Mouse (Mus musculus): ENCODE results near the gene Dnajc4.

The Dnajc4 gene

DNA sequence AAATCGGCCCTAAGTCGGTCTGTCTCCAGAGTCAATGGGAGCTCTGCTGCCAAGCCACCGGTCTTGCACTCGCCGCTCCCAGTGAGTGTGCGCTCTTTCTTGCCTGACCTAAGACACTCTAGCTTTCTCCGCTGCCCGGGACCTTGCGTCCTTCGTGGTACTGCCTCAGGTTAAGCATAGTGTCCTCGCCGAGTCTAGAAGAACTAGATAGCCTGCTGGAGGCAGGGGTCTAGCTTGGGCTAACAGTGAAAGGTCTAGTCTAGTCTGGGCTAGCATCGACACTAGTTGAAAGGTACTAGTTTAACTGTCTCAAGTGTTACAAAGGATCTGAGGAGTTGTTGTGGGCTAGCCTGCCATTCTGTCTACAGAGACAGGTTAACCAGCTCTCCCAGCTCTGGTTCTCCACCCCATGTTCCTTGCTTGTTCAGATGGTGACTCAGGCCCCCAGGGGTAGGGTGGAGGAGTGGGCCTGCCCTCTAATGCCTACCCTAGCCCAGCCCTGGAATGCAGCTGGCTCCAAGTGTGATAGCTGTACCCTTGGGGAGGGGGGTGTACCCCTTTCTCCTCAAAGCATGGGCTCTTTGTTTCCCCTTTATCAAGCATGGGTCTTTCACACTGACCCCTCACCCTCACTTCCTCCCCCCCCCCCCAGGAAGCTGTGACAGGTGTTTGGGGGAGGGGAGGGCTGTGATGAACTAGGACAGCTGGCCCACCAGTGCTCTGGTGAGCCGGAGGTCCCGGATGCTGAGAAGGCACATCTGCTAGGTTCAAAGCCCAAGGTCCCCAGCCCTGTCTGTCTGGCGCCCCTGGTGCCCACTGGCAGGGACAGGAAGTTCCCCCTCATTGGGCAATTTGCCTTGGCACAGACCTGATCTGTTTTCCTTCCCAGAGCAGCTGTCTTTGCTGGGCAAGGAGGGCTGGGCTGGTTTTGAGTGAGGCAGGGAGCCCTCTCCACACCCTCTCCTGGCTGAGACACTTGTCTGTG, 16.5 kb downstream of the Dnajc4 start, which contains the start of gene Plcb3:
Plcb3 (minus strand) TSS at position 934 of the 985 bp plus-strand sequence.
- peak; percentile 84 for DNase-seq (ENCODE audit: low read depth)

DNA sequence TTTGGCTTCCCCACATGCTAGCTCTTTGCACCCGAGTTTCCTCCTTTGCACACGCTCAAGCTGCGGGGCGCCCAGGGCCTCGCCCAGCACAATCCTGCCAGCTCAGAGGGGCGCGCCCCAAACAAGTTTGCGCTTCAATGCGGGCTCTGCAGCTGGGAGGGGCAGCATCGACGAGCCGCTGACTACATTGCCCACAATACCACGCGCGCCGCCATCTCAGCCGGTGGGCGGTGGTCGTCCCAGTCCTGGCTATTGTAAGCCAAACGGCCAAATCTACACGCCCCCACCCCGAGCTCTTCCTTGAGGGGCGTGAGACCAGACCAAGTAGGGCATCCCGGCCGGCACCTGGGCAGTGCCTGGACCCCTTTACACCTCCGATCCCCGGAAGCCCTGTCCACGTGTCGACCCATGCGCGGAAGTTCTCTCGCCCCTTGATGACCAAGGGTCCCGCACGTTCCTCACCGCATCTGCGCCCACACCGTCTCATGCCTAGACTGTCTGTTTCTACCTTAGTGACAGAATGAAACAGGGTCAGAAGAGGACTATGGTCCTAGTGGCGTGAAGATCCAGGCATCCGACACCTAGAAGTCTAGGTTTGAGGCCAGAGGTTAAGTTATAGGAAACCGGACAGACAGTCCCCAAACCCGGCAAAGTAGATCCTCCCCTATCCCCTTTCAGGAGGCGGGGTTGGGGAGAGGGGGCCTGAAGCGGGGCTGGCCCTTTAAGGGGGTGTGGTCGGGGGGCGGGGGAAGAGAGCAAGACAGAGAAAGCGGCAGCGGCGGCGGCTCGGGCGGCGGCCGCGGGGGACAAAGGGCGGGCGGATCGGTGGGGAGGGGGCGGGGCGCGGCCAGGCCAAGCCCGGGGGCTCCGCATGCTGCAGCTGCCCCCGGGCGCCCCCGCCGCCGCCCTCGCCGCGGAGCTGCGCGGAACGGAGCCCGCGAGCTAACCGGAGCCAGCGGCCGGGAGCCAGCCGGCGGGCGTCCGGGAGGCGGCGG, 17.9 kb downstream of the Dnajc4 start, which contains the start of gene Ppp1r14b:
Ppp1r14b (plus strand) TSS at position 758 of the 995 bp plus-strand sequence.
- DNase-seq (ENCODE audit: low read depth), result peak; percentile 93

DNA sequence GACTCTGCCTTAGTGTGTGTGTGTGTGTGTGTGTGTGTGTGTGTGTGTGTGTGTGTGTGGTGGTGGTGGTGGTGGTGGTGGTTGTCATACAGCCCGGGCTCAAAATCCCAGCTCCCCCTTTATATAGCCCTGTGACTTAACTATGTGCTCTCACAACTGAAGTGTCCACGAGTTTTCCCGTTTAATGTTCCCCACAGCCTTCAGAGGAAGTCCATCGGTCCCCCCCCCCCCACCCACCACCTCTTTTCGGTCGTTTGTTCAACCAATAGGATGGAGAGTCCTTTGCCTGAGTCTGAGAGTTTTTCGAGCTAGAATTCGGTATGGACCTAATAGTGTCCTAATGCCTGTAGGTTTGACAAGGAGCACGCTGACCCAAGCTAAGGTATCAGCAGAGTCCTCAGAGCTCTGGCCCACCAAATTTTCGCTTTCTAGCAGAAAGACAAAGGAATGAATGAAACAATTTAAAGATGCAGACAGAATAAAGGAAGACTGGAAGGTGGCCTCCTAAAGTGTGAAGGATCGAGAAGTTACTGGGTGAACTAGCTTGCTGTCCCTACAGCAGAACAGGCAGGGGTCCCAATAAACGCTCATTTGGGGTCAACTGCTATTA, 18.7 kb downstream of the Dnajc4 start:
- no peak for DNase-seq (ENCODE audit: low read depth)

DNA sequence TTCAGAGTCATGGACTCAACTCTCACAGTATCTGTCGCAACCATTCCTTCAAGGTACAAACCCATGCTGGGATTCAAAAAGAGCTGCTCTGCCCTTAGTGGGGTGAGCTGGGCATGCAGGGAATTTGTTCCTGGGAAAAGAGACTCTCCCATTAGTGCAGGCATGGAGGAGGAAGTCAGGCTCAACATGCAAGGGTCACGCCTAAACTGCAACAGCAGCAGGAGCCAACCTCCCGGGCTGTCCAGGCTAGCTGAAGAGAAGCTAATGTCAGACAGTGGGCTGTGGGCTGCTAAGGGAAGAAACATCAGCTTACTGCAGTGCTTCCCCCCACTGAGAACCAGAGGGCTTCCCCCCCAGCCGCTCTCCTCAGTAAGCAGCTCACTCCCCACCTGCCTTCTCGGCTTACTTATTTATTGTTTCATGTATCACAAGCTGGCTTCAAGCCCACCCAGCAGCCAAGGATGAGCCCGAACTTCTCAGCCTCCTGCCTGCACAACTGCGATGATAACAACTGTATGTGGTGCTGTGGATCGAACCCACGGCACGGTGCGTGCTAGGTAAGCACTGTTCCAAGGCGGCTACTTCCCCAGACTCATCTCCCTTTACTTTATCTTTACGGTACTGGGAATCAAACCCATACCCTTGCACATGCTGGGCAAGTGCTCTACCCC, 20.0 kb downstream of the Dnajc4 start:
- no peak for DNase-seq (ENCODE audit: low read depth)

DNA sequence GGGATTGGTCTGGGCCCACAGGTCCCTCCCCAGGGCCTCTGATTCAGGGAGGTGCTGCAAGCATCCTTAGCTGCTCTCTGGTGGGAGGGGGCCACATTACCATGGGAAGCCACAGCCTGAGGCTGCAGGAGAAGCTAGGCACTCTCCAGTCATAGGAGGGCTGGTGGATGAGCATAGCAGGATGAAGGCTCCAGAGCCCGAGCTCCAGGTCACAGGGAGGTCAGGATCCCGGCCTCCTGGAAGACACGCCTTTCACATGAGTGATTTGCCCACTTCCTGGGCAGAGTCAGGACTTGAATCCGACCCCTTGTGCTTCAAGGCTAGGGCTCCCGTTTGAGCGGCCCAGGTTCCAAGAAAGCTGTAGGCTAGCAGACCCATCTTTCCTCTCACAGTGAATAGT, 20.7 kb downstream of the Dnajc4 start:
- DNase-seq (ENCODE audit: low read depth), result no peak

DNA sequence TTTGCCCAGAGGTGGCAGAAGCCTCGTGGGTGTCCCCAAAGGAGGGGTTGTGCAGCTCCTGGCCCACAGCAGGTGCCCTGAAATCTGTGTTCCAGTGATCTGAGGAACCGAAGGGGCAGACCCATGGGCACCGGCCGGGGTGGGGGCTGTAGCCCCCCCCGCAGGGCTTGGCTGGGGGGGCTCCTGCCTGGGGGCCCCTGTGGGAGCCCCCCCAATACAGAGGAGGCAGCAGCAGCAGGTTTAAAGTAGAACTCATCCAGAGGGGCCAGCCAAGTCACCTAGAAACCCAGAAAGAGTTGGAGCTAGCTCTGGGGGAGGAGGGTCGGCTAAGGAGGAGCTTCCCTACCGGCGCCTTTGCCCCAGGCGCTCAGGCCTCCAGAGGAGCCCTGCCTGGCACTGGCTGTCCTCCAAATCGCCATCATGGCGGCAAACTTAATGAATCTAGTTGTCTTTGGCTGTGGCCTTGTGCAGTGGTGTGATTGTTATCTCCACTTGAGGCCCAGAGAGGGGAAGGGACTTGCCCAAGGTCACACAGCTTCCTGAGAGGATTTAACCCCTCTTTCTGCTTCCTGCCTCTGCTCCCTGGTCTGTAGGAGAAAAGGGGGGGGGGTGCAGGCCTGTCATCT, 21.8 kb downstream of the Dnajc4 start:
- DNase-seq (ENCODE audit: low read depth), result peak; percentile 38

DNA sequence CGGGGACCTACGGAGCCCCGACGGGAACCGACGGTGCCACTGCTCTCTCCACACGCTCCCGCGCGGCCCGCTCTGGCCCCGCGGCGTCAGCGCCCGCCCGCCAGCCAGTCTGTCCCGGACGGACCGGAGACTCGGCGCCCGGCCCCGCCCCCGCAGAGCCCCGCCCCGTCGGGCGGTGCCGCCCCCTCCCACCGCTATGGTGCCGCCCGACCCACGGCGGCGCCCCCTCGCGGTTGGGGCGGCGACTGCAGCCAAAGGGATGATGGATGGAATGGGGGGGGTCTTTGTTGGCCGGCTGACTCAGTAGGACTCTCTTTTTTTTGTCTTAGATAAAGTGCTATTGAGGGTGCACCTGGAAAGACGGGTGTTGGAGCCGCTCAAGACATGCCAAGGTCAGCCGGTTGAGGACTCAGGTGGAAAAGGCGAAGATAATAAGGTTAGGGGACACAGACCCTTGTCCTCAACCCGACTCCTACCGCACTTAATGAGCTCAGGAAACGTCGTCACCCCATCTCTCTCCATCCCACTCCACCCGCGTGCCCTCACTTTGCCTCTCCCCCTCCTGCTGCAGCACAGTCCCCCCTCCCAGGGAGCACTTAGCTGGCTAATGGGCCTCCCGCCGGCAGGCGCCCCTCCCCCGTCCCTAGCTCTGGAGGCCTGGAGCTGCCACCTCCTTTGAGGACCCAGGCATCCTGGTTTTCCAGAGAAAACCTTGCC, 22.5 kb downstream of the Dnajc4 start:
- DNase-seq (ENCODE audit: low read depth), result peak; percentile 92

DNA sequence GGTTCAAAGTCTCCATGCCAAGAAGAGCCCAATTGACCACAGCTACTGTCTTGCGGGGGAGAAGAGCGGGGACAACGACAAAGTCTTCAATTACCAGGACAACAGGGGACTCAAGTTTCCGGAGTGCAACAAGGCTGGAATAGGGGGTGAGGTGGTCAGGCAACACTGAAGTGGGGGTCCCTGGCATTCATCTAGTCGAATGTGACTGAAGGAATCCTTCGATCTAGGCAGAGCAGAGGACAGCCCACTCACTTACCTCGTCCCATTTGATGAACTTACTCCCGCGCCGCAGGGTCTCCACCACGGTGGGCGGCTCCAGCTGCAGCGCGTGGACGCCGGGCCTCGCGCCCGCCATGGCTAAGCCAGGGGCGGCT, 23.1 kb downstream of the Dnajc4 start:
- DNase-seq (ENCODE audit: low read depth), result no peak

DNA sequence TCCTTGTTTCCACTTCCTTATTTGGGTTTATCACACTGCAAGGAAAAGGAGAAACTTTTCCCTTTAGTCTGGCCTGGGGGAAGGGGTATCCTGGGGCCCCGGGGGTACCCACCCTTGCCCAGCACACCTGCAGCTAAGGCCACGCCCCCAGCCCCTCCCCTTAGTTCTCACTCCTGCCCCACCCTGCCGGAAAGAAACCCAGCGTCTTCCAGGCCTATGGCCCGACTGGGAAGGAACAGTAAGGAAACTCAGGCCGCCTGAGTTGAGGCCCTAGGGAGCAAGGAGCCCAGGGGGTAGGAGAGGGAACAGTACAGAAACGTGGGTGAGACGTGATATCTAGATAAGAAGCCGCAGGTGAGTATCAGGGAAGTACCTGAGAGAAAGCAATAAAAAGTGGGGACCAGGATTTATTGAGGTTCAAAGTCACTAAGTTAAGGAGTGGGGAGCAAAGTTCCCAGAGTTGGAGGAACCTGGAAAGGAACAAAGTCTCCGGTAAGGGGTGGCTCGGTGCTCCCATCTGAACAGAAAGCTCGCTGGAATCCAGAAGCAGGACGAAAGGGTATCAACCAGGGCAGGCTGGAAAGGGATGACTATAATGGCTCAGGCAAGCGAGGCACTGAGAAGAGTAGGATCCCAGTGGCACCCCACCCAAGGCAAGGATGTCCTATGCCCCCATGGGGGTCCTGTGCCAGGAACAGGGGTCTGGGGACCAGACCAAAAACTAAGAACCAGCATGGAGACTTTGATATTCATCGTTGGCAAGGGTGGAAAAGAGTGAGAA, 23.7 kb downstream of the Dnajc4 start:
- DNase-seq (ENCODE audit: low read depth), result peak; percentile 63

DNA sequence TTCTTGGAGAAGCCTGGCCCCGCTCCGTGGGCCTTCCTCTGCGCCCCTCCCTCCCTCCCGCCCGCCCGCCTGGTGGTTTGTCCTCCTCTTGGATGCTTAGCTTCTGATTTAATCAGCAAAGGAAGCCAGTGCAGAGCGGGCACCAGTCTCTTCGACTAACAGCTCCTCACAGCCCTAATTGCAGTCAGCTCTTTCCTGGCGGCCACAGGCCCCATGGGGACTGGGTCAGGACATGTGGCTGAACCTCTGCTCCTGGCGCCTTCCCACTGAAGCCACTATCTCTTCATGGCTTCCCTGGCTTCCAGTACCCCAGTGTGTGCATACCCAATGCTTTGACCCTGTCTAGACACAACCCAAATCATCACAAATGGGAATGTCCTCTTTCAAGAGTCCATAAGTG, 35.9 kb downstream of the Dnajc4 start:
- no peak for DNase-seq (ENCODE audit: low read depth)

DNA sequence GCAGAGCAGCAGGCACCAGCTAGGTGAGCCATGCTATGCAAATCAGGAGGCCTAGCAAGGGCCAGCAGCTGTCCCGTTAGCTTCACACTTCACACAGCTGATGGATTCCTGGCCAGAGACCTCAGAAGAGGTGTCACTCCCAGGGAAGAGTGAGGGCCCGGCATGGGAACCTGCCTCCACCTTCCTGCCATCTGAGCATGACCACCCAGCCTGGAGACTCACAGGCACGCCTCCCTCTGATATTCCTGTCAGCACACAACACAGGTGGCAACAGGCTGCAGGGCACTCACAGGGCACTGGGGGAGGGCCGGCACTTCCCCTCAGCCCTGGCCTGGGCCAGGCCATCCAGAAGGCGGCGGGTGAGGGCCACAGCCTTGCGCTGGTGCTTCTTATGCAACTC, 36.9 kb downstream of the Dnajc4 start:
- no peak for DNase-seq (ENCODE audit: low read depth)

DNA sequence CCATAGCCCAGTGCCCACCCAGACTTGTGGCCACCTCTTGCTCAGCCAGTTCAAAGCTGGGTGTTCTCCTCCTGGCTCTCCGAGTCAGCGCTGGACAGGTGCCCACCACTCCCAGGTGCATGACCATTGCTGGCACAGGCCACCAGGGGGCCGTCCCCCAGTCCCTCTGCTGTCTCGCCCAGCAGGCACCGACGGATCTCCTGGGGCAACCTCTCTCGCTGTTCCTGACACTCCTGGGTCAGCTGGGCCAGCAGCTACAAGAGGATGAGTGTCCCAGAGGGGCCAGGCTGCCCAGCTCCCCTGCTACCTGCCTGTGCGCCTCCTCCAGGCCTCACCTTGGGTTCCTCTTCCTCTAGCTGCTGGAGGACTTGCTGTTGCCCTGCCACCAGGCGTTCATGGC, 38.3 kb downstream of the Dnajc4 start:
- DNase-seq (ENCODE audit: low read depth), result peak; percentile 69

DNA sequence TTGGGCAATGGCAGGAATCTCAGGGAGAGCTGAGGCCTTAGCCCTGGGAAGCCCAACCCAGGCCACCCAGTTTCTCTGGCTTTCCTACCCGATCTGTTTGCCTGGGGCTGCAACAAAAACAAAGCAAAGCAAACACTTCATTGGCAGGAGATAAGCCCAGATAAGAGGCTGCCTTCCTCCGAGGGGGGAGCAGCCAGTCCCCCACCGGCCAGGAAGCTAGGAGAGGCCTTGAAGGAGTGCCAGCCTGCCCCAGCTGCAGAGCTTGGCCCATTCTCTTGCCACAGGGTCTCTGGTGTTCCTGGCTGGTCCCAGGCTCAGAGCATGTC, 39.7 kb downstream of the Dnajc4 start:
- peak; percentile 70 for DNase-seq (ENCODE audit: low read depth)

DNA sequence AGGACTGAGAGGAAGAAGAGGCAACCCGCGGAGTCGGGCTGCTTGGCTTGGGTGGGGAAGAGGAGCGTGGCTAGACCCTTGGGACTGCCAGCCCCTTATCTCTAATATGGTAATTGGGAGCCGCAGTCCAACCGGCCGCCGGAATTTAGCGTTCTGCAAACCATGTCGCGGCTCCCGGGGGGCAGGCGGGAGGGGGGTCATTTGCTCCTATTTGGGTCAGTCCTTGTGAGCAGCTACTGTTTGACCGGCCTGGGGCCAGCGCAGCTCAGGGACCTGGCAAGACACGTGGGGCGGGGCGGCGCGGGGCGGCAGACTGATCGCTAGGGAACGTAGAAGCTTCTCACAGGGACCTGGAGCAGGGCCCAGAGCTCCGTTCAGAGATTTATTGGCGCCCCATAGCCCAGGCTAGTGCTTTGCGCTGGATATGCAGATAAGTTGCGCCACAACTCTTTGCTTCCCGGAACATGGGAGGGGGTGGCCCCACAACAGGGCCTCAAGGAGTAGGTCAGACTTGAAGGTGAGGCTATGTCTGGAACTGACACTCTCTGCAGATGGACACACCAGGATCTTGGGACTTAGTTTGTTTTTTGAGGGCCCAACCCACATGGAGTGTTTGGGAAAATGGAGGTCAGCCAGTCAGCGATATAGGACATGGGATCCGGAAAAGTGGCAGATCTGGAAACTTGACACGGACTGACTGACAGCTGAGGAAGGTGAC, 40.2 kb downstream of the Dnajc4 start:
- DNase-seq (ENCODE audit: low read depth), result peak; percentile 92

DNA sequence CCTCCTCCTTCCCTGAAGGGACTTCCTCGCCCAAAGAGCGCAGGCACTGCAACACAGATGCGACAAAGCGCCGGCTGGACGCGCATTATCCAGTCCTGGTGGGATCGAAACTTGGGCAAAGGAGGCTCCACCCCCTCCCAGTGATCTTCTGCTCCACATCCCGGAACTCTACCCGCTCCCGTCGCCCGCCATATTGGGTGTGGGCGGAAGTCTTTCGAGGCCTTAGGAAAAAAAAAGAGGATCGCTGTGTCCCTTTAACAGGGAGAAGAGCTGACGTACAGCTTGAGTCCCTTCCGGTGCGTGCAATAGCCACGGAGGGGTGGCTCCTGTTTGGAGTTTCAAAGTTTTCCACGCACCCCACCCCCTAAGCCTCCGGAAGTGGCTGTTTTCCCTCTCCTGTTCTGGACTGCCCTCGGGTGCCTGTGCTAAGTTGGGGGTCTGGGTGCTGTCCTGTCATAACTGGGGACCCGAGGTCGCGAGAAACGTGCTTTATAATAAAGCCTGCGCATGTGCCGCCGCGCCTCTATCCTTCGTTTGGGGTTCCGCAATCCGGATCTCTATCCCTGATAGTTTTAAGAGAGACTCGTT, 40.9 kb downstream of the Dnajc4 start:
- DNase-seq (ENCODE audit: low read depth), result peak; percentile 96

DNA sequence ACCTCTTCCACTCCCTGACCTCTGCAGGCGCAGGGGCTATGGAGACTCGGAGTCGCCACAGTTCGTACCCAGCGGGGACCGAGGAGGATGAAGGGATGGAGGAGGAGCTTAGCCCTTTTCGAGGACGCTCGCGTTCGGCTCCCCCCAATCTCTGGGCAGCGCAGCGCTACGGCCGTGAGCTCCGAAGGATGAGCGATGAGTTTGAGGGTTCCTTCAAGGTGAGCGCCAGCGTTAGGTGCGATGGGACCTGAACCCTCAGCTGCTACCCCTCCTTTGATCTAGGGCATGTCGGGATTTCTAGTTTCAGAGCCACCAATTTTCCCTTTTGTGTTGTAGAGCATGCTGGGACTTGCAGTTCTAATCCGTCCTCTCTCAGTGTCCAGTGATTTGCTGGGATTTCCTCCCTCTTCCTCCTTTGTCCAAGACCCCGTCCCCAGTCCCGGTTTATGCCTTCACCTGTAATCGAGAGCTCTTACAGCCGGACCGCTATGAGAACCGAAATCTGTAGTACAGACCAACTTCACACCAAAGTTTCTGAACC, 41.7 kb downstream of the Dnajc4 start:
- DNase-seq (ENCODE audit: low read depth), result peak; percentile 69

DNA sequence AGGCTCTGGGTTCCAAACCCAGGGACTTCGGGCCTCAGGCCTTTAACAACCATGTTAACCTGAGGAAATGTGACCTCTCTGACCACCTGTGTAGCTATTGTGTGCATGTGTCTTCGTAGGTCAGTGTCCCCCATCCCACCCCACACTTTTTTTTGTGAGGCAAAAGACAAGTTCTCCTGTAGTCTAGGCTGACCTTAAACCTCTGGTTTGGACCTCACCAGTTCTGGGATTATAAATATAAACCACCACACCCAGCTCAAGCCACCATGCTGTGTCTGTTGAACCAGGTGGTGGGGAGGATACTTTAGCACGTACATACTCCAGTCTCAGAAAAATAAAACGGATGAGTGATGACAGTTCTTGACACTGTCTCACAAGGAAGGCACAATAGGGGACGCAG, 42.4 kb downstream of the Dnajc4 start:
- DNase-seq (ENCODE audit: low read depth), result no peak

DNA sequence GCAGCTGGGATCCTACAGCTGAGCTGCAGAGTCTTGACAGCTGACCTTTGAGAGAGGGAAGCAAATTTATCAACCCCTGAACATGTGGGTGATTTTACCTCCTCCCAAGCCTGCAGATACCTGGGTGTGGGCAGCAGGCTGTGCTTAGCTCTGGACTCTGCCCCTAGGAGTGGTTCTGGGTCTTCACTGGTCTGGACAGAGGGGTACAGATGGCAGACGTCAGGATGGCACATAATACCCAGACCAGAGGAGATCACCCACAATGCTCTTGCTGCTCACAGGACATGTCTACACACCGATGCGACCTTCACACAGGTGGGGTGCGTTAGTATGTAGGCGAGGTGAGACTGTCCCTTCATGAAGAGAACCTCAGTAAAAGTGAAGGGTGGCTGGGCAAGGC, 42.8 kb downstream of the Dnajc4 start:
- no peak for DNase-seq (ENCODE audit: low read depth)
